Mouse (Mus musculus) forebrain, embryonic 14.5 days (tissue): Measurements from ENCODE around the gene Hist1h2br. TPM values are rescaled to one million over a fixed set of nuclear protein-coding genes. Genes with fewer than 3 reads are reported as not detected.
"Not testable (repeated sequence)": the region's sequence is repeated elsewhere in the genome, so short reads cannot be mapped to it uniquely, and the experiment has no call there.

Experiments used
- ATAC-seq: fragments of 200-750 bp; cut with Nextera tagmentation; 2 replicates; pipeline ENCODE4 v1.8.0; 2017; ENCODE audit warnings: mild to moderate bottlenecking, moderate library complexity
- DNase-seq: peaks from one replicate; pipeline ENCODE4 v3.0.0-alpha.2; 2015; ENCODE audit warnings: low spot score
- H3K27ac ChIP-seq: fragments of 300-500 bp; sonication (generic); 2 replicates; pipeline ENCODE4 v1.5.1; 2014; ENCODE audit warnings: low read depth, mild to moderate bottlenecking, control low read depth, low read length, moderate library complexity
- H3K27me3 ChIP-seq: fragments of 300-500 bp; sonication (generic); replicated peaks from 2 replicates; pipeline ENCODE4 v1.6.1; 2014; ENCODE audit warnings: low read length, control low read depth, mixed read lengths; ENCODE audit not compliant: control insufficient read depth, insufficient read depth
- H3K36me3 ChIP-seq: fragments of 300-500 bp; sonication (generic); 2 replicates; pipeline ENCODE4 v1.6.1; 2014; ENCODE audit warnings: low read length, control low read depth; ENCODE audit not compliant: control insufficient read depth, insufficient read depth
- H3K4me1 ChIP-seq: fragments of 300-500 bp; sonication (generic); 2 replicates; pipeline ENCODE4 v1.6.1; 2014; ENCODE audit warnings: antibody characterized with exemption, low read length, control low read depth; ENCODE audit not compliant: control insufficient read depth, insufficient read depth
- H3K4me2 ChIP-seq: fragments of 300-500 bp; sonication (generic); 2 replicates; pipeline ENCODE4 v1.6.1; 2014; ENCODE audit warnings: mild to moderate bottlenecking, control low read depth, low read length
- H3K4me3 ChIP-seq: fragments of 300-500 bp; sonication (generic); 2 replicates; pipeline ENCODE4 v1.5.1; 2014; ENCODE audit warnings: low read depth, low read length, control low read depth
- H3K9ac ChIP-seq: fragments of 300-500 bp; sonication (generic); 2 replicates; pipeline ENCODE4 v1.6.1; 2014; ENCODE audit warnings: mild to moderate bottlenecking, low read length, control low read depth, moderate library complexity
- H3K9me3 ChIP-seq: fragments of 300-500 bp; sonication (generic); replicated peaks from 2 replicates; pipeline ENCODE4 v1.6.1; 2016; ENCODE audit warnings: low read length, control low read depth, mixed read lengths; ENCODE audit not compliant: control insufficient read depth
- WGBS: fragments of 180-500 bp; shearing (Covaris S2); extraction: QIAGEN DNeasy Blood & Tissue Kit; methylation state at CpG from one replicate; pipeline ENCODE4 v1.1.7; 2014; 5-methylcytosine and 5-hydroxymethylcytosine counted together
- polyA plus RNA-seq: library from polyadenylated mRNA; unstranded; fragments of >200 nt; fragmentation: Nextera tagmentation; extraction: Ambion mirVana; gene quantifications from 2 replicates; pipeline ENCODE4 v1.2.1, GENCODE M21; 2014

The Hist1h2br gene
- polyA plus RNA-seq, 1 experiment from 2014 or later: 17.8 TPM

- H3K9ac ChIP-seq, H3K4me1 ChIP-seq, H3K27me3 ChIP-seq, H3K4me3 ChIP-seq, DNase-seq, H3K36me3 ChIP-seq, H3K9me3 ChIP-seq, H3K27ac ChIP-seq: not testable (repeated sequence)
- 0% methylated on average over 20 of the region's 58 CpGs for WGBS
- peak within 1 kb of the TSS; percentile 33; the same call in 1 of the 2 replicates for H3K4me2 ChIP-seq
- ATAC-seq: peak; percentile 85
These were observed 1.8 kb upstream of the Hist1h2br start, which contains the start of gene Hist1h4n for GRCm38 (mm10) chr13:21831418-21832394. Gene Hist1h4n (minus strand): TSS chr13:21832196.

- H3K9ac ChIP-seq, H3K27me3 ChIP-seq, H3K9me3 ChIP-seq, H3K4me1 ChIP-seq, H3K36me3 ChIP-seq, H3K4me2 ChIP-seq, DNase-seq, H3K4me3 ChIP-seq, H3K27ac ChIP-seq: not testable (repeated sequence)
- ATAC-seq: peak; percentile 83
- no CpG with 5 or more reads among the region's 4 CpGs for WGBS
These were observed 7.0 kb downstream of the Hist1h2br start for GRCm38 (mm10) chr13:21840508-21840907.

- H3K4me2 ChIP-seq, H3K27me3 ChIP-seq, ATAC-seq, H3K4me1 ChIP-seq, DNase-seq, H3K9me3 ChIP-seq, H3K27ac ChIP-seq, H3K9ac ChIP-seq, H3K36me3 ChIP-seq, H3K4me3 ChIP-seq: not testable (repeated sequence)
These were observed 12.8 kb downstream of the Hist1h2br start for GRCm38 (mm10) chr13:21846356-21846755.

GRCm38 (mm10) chr13:21847883-21848282 lies 14.3 kb downstream of the Hist1h2br start:
- H3K27me3 ChIP-seq: no peaks in the 10 kb centered on the region
- no peak overlapping the region for H3K4me3 ChIP-seq
- no peaks in the 10 kb centered on the region for H3K4me1 ChIP-seq
- no peak for DNase-seq
- 8% methylated on average over 8 of the region's 8 CpGs for WGBS
- H3K27ac ChIP-seq: no peak overlapping the region
- no peaks in the 10 kb centered on the region for H3K36me3 ChIP-seq
- no peaks in the 10 kb centered on the region for H3K9me3 ChIP-seq
- no peak overlapping the region for H3K9ac ChIP-seq
- ATAC-seq: no peak
- H3K4me2 ChIP-seq: no peak overlapping the region

- H3K36me3 ChIP-seq, H3K4me2 ChIP-seq, H3K27ac ChIP-seq, H3K9ac ChIP-seq, ATAC-seq, DNase-seq, H3K9me3 ChIP-seq, H3K27me3 ChIP-seq, H3K4me3 ChIP-seq, H3K4me1 ChIP-seq: not testable (repeated sequence)
- 48% methylated on average over 1 of the region's 1 CpGs for WGBS
These were observed 17.2 kb downstream of the Hist1h2br start for GRCm38 (mm10) chr13:21850696-21851095.

GRCm38 (mm10) chr13:21852215-21852945 lies 18.8 kb downstream of the Hist1h2br start:
- H3K4me1 ChIP-seq: no peaks in the 10 kb centered on the region
- no peak overlapping the region for H3K4me3 ChIP-seq
- no peak overlapping the region for H3K4me2 ChIP-seq
- H3K9ac ChIP-seq: no peak overlapping the region
- H3K27ac ChIP-seq: no peak overlapping the region
- H3K27me3 ChIP-seq: no peaks in the 10 kb centered on the region
- DNase-seq: peak; percentile 13
- H3K36me3 ChIP-seq: no peaks in the 10 kb centered on the region
- ATAC-seq: no peak
- 65% methylated on average over 3 of the region's 3 CpGs for WGBS
- no peaks in the 10 kb centered on the region for H3K9me3 ChIP-seq

GRCm38 (mm10) chr13:21855146-21855545 lies 21.6 kb downstream of the Hist1h2br start:
- Histone ChIP-seq H3K27me3 (no peaks in the 10 kb centered on the region), H3K4me1 (no peaks in the 10 kb centered on the region), H3K4me2 (peak overlapping the region; percentile 47; the same call in 1 of the 2 replicates), H3K9me3 (no peaks in the 10 kb centered on the region), H3K4me3 (peak overlapping the region; percentile 33), H3K27ac (no peak overlapping the region), H3K9ac (no peak overlapping the region), H3K36me3 (no peaks in the 10 kb centered on the region)
- WGBS: under 1% methylated on average over 11 of the region's 11 CpGs
- ATAC-seq (peak; percentile 48; the same call in 1 of the 2 replicates), DNase-seq (peak; percentile 67)

- peak; percentile 75 for DNase-seq
- 1% methylated on average over 15 of the region's 15 CpGs for WGBS
- Histone ChIP-seq H3K4me2 (peak overlapping the region; percentile 47), H3K9me3 (no peaks in the 10 kb centered on the region), H3K27me3 (no peaks in the 10 kb centered on the region), H3K27ac (no peak overlapping the region), H3K4me3 (peak overlapping the region; percentile 33), H3K36me3 (no peaks in the 10 kb centered on the region), H3K9ac (0 out of 2 replicates have a peak overlapping the region, but pooled peaks have one; percentile 21), H3K4me1 (no peaks in the 10 kb centered on the region)
- ATAC-seq: peak; percentile 52
These were observed 22.2 kb downstream of the Hist1h2br start for GRCm38 (mm10) chr13:21855698-21856162.
